Mouse (Mus musculus) heart, embryonic 16.5 days (tissue): ENCODE measurements at regions not wholly inside any gene's neighbourhood (a gene's known extent, or its start where the extent isn't known, plus 50 kb on each side); places are given as distances from the start of the nearest gene placed in this dataset.

Experiments used
- ATAC-seq: fragments of 200-750 bp; cut with Nextera tagmentation; replicated peaks from 2 replicates; pipeline ENCODE4 v1.8.0; 2017; ENCODE audit warnings: moderate number of reproducible peaks; ENCODE audit not compliant: insufficient read depth, low FRiP score; ENCODE audit errors: extremely low read depth
- H3K27ac ChIP-seq: fragments of 300-500 bp; sonication (generic); 2 replicates; pipeline ENCODE4 v1.5.1; 2014; ENCODE audit warnings: mild to moderate bottlenecking, low read length, control low read depth, moderate library complexity
- H3K27me3 ChIP-seq: fragments of 300-500 bp; sonication (generic); 2 replicates; pipeline ENCODE4 v1.6.1; 2014; ENCODE audit warnings: low read length, mixed read lengths; ENCODE audit not compliant: control insufficient read depth, insufficient read depth
- H3K36me3 ChIP-seq: fragments of 300-500 bp; sonication (generic); 2 replicates; pipeline ENCODE4 v1.6.1; 2014; ENCODE audit not compliant: control insufficient read depth, insufficient read depth
- H3K4me1 ChIP-seq: fragments of 300-500 bp; sonication (generic); 2 replicates; pipeline ENCODE4 v1.6.1; 2014; ENCODE audit warnings: low read length, mixed read lengths; ENCODE audit not compliant: control insufficient read depth, insufficient read depth
- H3K4me2 ChIP-seq: fragments of 300-500 bp; sonication (generic); 2 replicates; pipeline ENCODE4 v1.6.1; 2014; ENCODE audit warnings: low read depth, mild to moderate bottlenecking, control low read depth, low read length
- H3K4me3 ChIP-seq: fragments of 300-500 bp; sonication (generic); 2 replicates; pipeline ENCODE4 v1.5.1; 2014; ENCODE audit warnings: mild to moderate bottlenecking, control low read depth, low read length
- H3K9ac ChIP-seq: fragments of 300-500 bp; sonication (generic); 2 replicates; pipeline ENCODE4 v1.6.1; 2014; ENCODE audit warnings: low read length, control low read depth
- H3K9me3 ChIP-seq: fragments of 300-500 bp; sonication (generic); replicated peaks from 2 replicates; pipeline ENCODE4 v1.6.1; 2016; ENCODE audit warnings: low read length; ENCODE audit not compliant: control insufficient read depth
- WGBS: fragments of 180-500 bp; shearing (Covaris S2); extraction: QIAGEN DNeasy Blood & Tissue Kit; methylation state at CpG from one replicate; pipeline ENCODE4 v1.1.7; 2014; 5-methylcytosine and 5-hydroxymethylcytosine counted together

DNA sequence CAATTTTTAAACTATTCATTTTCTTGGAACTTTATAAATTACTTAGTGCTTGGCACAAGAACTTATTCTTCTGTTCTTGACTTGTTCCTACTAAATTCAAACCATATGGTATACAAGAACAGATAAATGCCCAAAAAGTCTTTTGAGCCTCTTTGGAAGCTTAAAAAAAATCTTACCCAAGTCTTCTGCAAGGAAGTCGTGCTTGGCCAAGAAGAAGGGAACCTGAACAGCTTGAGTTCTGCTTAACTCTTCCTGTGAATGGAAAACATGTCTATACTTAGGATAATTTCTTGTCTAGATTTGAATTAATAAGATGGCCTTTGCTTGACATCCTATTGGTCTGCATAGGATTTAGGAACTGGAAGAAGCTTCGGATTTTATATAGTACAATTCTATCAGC is 2020.0 kb upstream of the Lrrc6 start:
- Histone ChIP-seq H3K9ac (no peak overlapping the region), H3K4me3 (no peak overlapping the region), H3K9me3 (no peaks in the 10 kb centered on the region), H3K4me1 (peaks cover 8% of the 10 kb centered on the region), H3K36me3 (no peaks in the 10 kb centered on the region), H3K27ac (no peak overlapping the region), H3K27me3 (no peaks in the 10 kb centered on the region), H3K4me2 (no peak overlapping the region)
- WGBS: 73% methylated on average over 2 of the region's 2 CpGs
- no peak for ATAC-seq

DNA sequence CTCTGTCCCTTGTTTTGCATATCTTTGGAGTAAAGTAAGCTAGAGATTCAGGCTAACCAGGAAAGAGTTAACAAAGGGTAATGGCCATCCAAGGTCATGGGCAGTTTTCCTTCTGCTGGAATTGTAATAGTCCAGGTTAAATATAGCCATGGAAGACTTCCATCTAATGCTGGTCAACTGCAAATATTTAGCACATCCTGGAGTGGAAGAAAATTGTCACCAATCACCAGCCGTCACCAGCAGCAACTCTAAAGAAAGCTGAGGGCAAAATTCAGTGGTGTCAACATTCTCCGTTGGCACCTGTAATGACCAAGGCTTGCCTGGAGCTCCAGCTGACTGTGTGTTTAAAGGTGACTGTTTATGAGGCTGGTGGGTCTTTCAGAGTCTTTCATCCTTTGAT is 2011.7 kb upstream of the Lrrc6 start:
- peak overlapping the region; percentile 43 for H3K27ac ChIP-seq
- H3K4me3 ChIP-seq: no peak overlapping the region
- H3K9ac ChIP-seq: no peak overlapping the region
- H3K27me3 ChIP-seq: no peaks in the 10 kb centered on the region
- no peak overlapping the region for H3K4me2 ChIP-seq
- no peaks in the 10 kb centered on the region for H3K36me3 ChIP-seq
- WGBS: 32% methylated on average over 2 of the region's 2 CpGs
- H3K9me3 ChIP-seq: no peaks in the 10 kb centered on the region
- ATAC-seq: peak; percentile 58
- no peaks in the 10 kb centered on the region for H3K4me1 ChIP-seq

DNA sequence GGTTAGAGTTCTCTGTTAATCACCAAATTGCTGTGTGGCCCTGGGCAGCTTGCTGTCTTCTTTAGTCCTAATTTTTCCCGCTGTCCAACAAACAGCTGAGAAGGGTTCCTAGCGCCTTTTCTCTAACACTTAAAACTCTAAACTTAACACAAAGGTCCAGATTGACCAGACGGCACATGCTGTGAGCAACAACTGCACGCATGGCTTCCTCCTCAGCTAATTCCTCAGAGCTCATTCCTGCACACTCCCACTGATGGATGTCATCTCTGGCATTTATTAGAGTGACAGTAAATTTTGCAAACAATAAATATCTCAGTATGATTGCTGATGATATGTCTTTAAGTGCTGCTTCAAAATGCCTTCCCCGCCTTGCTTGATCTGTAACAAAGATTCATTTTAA is 2007.5 kb upstream of the Lrrc6 start:
- Histone ChIP-seq H3K9me3 (no peaks in the 10 kb centered on the region), H3K4me3 (no peak overlapping the region), H3K4me2 (no peak overlapping the region), H3K4me1 (no peaks in the 10 kb centered on the region), H3K27ac (no peak overlapping the region), H3K27me3 (no peaks in the 10 kb centered on the region), H3K36me3 (no peaks in the 10 kb centered on the region), H3K9ac (no peak overlapping the region)
- no peak for ATAC-seq
- 78% methylated on average over 5 of the region's 5 CpGs for WGBS

DNA sequence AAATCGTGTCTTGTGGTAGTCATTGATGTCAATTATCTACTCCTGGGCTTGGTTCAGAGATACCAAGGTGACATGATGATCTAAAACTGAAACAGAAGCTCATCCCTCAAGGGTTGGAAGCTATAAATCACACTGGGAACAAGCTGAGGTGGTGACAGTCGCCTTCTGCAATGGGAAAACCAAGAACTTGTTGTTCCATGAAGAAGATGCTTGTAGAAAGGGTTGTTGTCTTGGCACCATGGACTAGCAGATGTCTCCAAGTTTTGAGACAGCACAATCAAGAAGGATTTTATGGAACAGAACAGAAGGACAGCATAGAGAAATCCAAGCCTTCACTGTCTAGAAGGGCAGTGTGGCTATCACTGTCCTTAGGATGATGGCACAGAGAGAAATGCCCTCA is 2005.4 kb upstream of the Lrrc6 start:
- no peak for ATAC-seq
- Histone ChIP-seq H3K4me2 (no peak overlapping the region), H3K4me1 (no peaks in the 10 kb centered on the region), H3K27me3 (no peaks in the 10 kb centered on the region), H3K4me3 (no peak overlapping the region), H3K27ac (no peak overlapping the region), H3K9me3 (no peaks in the 10 kb centered on the region), H3K9ac (no peak overlapping the region), H3K36me3 (no peaks in the 10 kb centered on the region)
- WGBS: 63% methylated on average over 2 of the region's 2 CpGs

DNA sequence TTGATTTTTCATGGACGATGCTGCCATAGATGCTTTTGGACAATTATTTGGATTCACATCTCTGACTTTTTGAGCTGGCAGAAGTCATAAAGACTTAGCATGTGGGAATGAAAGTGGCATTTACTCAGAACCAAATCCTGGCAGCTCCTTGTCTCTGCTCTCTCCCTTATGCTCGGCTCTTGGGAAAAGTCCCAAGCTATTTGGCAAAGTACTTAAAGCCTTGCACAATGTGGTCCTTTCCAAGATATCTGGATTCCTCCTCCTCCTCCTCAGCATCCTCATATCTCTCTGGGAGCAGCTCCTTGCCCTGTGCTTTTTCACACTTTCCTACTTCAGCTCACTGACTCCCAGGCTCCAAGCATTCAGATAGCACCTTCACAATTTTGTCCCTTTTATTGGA is 1995.7 kb upstream of the Lrrc6 start:
- 68% methylated on average over 2 of the region's 2 CpGs for WGBS
- no peak overlapping the region for H3K4me2 ChIP-seq
- H3K9me3 ChIP-seq: no peaks in the 10 kb centered on the region
- H3K4me1 ChIP-seq: no peaks in the 10 kb centered on the region
- no peak overlapping the region for H3K4me3 ChIP-seq
- no peak for ATAC-seq
- H3K27ac ChIP-seq: no peak overlapping the region
- H3K9ac ChIP-seq: no peak overlapping the region
- no peaks in the 10 kb centered on the region for H3K36me3 ChIP-seq
- H3K27me3 ChIP-seq: no peaks in the 10 kb centered on the region

DNA sequence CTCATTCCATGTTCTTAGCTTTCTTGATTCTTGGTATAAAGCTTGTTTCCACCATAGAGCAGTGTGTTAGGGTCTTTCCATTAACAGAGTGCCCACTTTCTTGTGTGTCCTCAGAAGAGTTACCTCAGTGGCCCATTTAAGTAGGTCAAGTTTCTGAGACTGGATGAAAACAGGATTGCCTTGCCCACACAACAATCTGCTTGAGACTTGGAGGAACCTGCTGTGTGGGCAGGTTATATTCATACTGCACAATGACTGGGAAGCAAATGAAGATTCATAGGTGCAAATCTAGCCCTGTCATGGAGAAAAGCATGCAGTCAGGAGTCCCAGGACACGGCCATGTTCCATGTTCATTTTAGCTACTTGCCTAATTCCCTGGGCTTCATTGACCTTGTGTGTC is 1984.1 kb upstream of the Lrrc6 start:
- no peak for ATAC-seq
- no peak overlapping the region for H3K4me2 ChIP-seq
- no peaks in the 10 kb centered on the region for H3K9me3 ChIP-seq
- no peaks in the 10 kb centered on the region for H3K4me1 ChIP-seq
- H3K9ac ChIP-seq: no peak overlapping the region
- WGBS: 78% methylated on average over 1 of the region's 1 CpGs
- H3K4me3 ChIP-seq: no peak overlapping the region
- H3K27ac ChIP-seq: no peak overlapping the region
- no peaks in the 10 kb centered on the region for H3K27me3 ChIP-seq
- no peaks in the 10 kb centered on the region for H3K36me3 ChIP-seq

DNA sequence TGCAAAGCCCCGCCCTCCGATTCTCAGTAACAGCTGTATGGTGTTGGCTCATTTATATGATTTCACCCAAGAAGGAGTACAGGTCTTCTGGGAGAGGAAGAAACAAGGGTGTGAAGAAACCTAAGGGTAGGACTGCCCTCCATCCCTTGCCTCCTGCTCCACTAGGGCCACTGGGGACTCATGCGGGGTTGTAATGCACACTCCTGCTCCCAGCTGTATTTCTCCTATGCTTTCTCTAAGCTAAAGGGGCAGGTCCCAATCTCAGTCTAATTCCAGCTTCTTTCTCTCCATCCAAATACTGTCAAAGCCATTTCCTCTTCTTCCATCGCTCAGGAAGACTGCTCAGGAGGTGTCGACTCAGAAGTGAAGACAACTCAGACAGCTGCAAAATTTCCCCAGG is 1977.0 kb upstream of the Lrrc6 start:
- no peaks in the 10 kb centered on the region for H3K27me3 ChIP-seq
- H3K4me1 ChIP-seq: no peaks in the 10 kb centered on the region

DNA sequence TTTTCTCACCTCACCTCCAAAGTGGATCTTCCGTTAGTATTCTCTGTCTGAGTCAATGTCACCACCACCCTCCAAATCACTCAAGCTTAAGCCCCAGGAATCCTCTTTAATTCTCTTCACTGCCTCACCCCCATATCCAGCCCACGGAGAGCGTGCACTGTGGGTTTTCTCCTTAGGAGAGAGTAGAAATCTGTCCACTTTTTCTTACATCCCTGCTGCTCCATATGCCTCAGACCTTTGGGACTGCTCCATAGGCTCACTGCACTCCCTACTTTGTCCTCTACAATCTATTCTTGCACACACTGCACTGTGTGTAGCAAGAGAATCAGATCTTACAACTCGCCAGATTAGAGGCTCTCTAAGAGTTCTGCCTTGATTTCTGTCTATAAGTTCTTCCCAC is 1971.2 kb upstream of the Lrrc6 start:
- ATAC-seq: no peak
- Histone ChIP-seq H3K4me2 (no peak overlapping the region), H3K9ac (no peak overlapping the region), H3K4me3 (no peak overlapping the region), H3K27me3 (no peaks in the 10 kb centered on the region), H3K9me3 (no peaks in the 10 kb centered on the region), H3K4me1 (no peaks in the 10 kb centered on the region), H3K27ac (no peak overlapping the region), H3K36me3 (no peaks in the 10 kb centered on the region)
- 71% methylated on average over 4 of the region's 4 CpGs for WGBS

More for the DNA sequence above, 1977.0 kb upstream of the Lrrc6 start:
- peak; percentile 41; the same call in 1 of the 2 replicates for ATAC-seq
- Histone ChIP-seq H3K9me3 (no peaks in the 10 kb centered on the region), H3K4me3 (no peak overlapping the region), H3K27ac (no peak overlapping the region), H3K9ac (no peak overlapping the region), H3K4me2 (no peak overlapping the region), H3K36me3 (no peaks in the 10 kb centered on the region)
- 56% methylated on average over 5 of the region's 5 CpGs for WGBS

DNA sequence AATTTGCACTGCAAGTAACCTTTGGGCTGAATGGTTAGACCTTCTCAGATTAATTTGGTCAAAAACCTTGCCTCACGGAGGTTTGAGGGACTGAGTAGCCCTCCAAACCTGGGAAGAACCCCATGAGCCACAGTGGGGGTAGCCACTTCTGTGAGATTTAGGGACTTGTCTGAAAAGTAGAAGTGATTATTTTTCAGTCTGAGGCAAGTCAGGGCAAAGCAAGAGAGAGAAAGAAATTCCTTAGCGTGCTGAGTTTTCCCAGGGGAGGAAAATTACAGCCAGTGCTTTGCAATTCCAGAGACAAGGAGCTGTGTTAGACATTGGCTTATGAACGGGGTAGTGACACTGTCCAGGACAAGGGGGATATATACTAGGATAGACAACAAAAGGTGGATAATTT is 1962.1 kb upstream of the Lrrc6 start:
- ATAC-seq: no peak

DNA sequence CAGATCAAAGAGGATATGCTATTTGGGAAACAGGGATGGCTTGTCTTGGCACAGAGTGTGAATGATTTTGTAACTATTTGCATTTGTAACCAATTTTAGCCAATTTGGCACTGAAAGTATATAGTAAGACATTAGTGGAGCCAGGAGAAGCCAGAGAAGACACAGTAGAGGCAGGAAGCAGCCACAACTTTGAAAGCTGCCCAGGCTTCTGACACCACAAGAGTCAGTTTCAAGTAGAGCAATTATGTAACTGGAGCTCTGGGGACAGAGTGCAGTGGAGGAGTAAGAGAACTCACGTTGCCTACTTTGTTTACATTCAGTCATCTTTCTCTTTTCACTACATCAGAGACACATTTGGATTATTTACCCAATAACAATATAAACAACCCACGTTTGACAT is 1956.5 kb upstream of the Lrrc6 start:
- H3K4me2 ChIP-seq: no peak overlapping the region
- no peak overlapping the region for H3K27ac ChIP-seq
- no peak for ATAC-seq
- WGBS: 39% methylated on average over 2 of the region's 2 CpGs
- H3K9ac ChIP-seq: no peak overlapping the region
- H3K4me1 ChIP-seq: no peaks in the 10 kb centered on the region
- H3K9me3 ChIP-seq: no peaks in the 10 kb centered on the region
- no peaks in the 10 kb centered on the region for H3K27me3 ChIP-seq
- no peaks in the 10 kb centered on the region for H3K36me3 ChIP-seq
- no peak overlapping the region for H3K4me3 ChIP-seq

More for the DNA sequence above, 1962.1 kb upstream of the Lrrc6 start:
- Histone ChIP-seq H3K36me3 (no peaks in the 10 kb centered on the region), H3K4me2 (no peak overlapping the region), H3K9ac (no peak overlapping the region), H3K27ac (no peak overlapping the region), H3K4me3 (no peak overlapping the region), H3K27me3 (no peaks in the 10 kb centered on the region), H3K4me1 (peaks cover 5% of the 10 kb centered on the region; the same call in 1 of the 2 replicates), H3K9me3 (no peaks in the 10 kb centered on the region)
- 48% methylated on average over 3 of the region's 3 CpGs for WGBS
